Mouse (Mus musculus) naive thymus-derived CD4-positive, alpha-beta T cell, adult 2 months (primary cell): Measurements from ENCODE around the gene Cyb5d1.

Source experiments
- DNase-seq: peaks from one replicate; pipeline ENCODE4 v3.0.0-alpha.2; 2011; ENCODE audit warnings: low read depth

The Cyb5d1 gene

GRCm38 (mm10) chr11:69379600-69379999 lies 15.8 kb downstream of the Cyb5d1 start:
- DNase-seq, result no peak

GRCm38 (mm10) chr11:69377766-69378165 lies 17.7 kb downstream of the Cyb5d1 start:
- DNase-seq, result no peak

- DNase-seq, result no peak
Observed at GRCm38 (mm10) chr11:69375646-69376045, 19.8 kb downstream of the Cyb5d1 start.

- no peak for DNase-seq
Observed at GRCm38 (mm10) chr11:69373223-69373965, 22.0 kb downstream of the Cyb5d1 start.

- DNase-seq, result peak; percentile 85
Observed at GRCm38 (mm10) chr11:69372780-69373170, 22.7 kb downstream of the Cyb5d1 start.

- peak; percentile 67 for DNase-seq
Observed at GRCm38 (mm10) chr11:69372056-69372779, 23.2 kb downstream of the Cyb5d1 start.

- DNase-seq, result no peak
Observed at GRCm38 (mm10) chr11:69371601-69372000, 23.8 kb downstream of the Cyb5d1 start.

GRCm38 (mm10) chr11:69370817-69371215 lies 24.6 kb downstream of the Cyb5d1 start:
- DNase-seq, result no peak

GRCm38 (mm10) chr11:69369990-69370816 lies 25.2 kb downstream of the Cyb5d1 start:
- DNase-seq, result peak; percentile 38

- DNase-seq, result no peak
Observed at GRCm38 (mm10) chr11:69369215-69369989, 26.0 kb downstream of the Cyb5d1 start, which contains the start of gene Chd3. Gene Chd3, minus strand, starts transcription at chr11:69369406.

GRCm38 (mm10) chr11:69368356-69369214 lies 26.8 kb downstream of the Cyb5d1 start:
- peak; percentile 57 for DNase-seq

- peak; percentile 49 for DNase-seq
Observed at GRCm38 (mm10) chr11:69367616-69368355, 27.6 kb downstream of the Cyb5d1 start.

GRCm38 (mm10) chr11:69366855-69367615 lies 28.4 kb downstream of the Cyb5d1 start:
- no peak for DNase-seq

- peak; percentile 97 for DNase-seq
Observed at GRCm38 (mm10) chr11:69366157-69366854, 29.1 kb downstream of the Cyb5d1 start.

- peak; percentile 37 for DNase-seq
Observed at GRCm38 (mm10) chr11:69365722-69366121, 29.7 kb downstream of the Cyb5d1 start.

- peak; percentile 31 for DNase-seq
Observed at GRCm38 (mm10) chr11:69364910-69365309, 30.5 kb downstream of the Cyb5d1 start.

GRCm38 (mm10) chr11:69364376-69364775 lies 31.1 kb downstream of the Cyb5d1 start:
- no peak for DNase-seq

- no peak for DNase-seq
Observed at GRCm38 (mm10) chr11:69362479-69362878, 33.0 kb downstream of the Cyb5d1 start.

- DNase-seq, result no peak
Observed at GRCm38 (mm10) chr11:69362021-69362420, 33.4 kb downstream of the Cyb5d1 start.
